Mouse (Mus musculus): ENCODE measurements around the gene Lsr.
"Not testable (repeated sequence)": the region's sequence is repeated elsewhere in the genome, so short reads cannot be mapped to it uniquely, and the experiment has no call there.

Lsr gene

DNA sequence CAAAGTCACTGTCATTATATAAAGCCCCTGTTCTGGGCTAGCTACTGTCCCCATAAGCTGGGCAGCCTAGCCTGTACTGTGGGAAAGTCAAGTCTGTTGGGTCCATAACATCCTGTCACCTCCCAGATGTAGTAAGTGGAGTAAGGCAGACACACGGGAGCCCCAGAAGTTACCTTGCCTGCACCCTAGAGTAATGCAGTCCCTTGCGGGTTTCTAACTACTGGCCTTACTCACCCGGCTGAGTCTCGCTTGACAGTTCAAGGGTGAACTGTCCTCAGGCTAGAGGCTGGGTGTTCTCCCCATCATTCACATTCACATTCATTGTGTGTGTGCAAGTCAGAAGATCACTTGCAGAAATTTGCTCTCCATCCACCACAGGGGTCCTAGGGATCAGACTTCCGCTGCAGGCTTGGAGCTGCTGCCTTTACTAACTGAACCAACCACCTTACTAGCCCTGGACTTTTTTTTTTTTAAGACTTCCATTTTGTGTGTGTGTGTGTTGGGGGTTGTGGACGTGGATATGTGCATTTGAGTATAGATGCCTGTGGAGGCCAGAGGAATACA is 13.4 kb downstream of the Lsr start:
- DNase-seq: no peak

DNA sequence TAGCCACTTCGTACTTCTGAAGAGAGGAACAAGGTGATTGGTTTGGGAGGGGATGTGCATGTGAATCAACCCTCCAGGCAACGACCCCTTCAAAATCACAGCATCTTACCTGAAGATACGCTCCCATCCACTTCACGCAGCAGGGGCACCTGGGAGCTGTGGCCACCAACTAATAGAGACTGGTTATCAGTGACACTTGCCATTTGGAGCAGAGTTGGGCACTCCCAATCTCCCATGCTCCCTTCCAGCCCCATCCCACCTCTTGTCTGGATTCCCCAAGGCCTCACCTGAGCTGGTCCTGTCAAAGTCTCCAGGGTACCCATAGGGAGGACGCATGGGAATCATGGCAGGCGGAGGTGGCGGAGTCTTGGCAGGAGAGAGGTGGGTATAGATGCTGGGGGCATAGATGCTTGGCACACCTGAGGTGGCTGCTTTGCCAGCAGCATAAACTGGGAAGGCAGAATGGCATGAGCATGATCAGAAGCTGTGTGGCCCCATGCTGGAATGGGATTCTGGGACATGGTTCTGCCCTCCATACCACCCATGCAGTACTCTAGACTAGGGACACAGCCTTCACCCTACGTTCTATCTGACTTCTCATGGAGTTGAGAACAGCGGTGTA is 14.3 kb downstream of the Lsr start:
- no peak for DNase-seq

DNA sequence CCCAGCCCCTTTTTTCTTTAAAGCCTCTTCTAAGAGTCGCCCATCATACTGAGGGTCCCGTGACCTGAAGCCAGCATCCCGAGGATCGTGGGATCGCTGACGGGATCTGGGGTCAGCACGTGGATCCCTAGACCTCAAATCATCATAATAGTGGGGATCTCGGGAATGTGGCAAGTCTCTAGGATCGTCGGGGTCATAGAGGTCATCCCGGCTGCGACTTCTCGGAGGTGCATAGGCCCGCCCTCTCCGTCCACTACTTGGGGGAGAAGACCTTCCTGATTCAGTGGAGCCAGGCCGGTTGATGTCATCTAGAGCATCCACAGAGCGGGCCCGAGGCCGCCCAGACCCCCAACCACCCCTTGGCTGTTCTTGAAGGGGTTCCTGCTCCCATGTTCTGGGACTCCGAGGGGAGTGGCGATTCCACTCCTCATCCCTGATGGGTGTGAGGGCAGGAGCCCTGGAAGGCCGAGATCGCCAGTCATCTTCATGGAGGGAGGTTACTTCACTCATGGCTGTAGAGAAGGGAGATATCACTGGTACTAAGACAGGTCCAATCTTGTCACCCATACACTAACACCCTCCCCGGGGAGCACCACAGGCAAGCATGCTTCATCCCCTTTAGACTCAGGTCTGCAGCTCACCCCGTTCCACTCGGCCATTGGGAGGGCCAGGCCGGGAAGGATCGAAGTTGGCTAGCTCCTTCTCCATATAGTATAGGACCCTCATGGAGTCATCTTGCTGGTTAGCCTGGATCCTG is 15.0 kb downstream of the Lsr start:
- DNase-seq: peak in 1 of 2 experiments; percentile 45

DNA sequence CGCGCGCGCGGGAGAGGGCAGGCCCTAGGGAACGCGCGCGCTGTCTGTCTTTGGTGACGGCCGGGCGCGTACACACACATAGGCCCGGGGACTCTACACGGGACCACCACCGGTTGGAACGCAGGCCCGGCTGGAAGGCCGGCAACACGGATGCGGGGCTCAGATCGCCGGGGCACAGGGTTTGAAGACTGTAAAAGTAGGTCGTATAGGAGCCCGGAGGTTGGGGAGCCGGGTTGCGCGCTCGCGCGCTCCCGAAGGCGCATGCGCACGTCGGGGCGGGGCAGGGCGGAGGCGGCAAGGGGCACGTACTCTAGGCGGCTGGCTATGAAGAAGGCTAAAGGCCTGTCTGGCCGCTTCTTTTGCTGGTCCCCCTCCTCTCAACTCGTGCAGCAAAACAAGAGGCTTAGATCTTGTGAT is 15.9 kb downstream of the Lsr start:
- peak; percentile 93 to 94 for DNase-seq

DNA sequence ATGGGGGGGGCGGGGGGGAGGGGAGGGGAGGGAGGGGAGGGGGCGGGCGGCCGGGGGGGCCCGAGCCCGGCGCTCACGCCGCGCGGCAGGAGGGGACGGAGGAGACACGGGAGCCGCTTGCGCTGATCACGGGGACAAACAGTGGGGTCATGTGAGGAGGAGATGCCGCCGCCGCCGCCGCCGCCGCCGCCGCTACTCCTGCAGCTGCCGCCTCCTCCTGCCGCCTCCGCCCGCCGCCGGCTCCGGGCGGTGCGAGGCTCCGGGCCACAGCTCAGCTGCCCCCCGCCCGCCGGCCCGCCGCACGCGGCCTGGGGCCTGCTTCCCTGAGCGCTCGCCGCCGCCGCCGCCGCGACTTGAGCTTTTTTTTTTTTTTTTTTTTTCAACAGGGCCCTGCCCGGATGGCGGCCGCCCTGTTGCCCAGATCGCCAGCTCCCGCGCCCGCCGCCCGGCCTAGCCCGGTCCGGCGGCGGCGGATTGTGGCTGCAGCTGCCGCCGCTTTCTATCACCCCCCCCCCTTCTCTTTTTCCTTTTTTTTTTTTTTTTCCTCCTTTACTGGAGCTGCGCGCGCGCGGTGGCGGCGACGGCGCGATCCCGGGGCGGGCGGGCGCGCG is 16.4 kb downstream of the Lsr start, which contains the start of gene Usf2:
Gene Usf2 (minus strand): TSS at position 48 of the 611 bp plus-strand sequence.
- DNase-seq: peak; percentile 76 to 82

DNA sequence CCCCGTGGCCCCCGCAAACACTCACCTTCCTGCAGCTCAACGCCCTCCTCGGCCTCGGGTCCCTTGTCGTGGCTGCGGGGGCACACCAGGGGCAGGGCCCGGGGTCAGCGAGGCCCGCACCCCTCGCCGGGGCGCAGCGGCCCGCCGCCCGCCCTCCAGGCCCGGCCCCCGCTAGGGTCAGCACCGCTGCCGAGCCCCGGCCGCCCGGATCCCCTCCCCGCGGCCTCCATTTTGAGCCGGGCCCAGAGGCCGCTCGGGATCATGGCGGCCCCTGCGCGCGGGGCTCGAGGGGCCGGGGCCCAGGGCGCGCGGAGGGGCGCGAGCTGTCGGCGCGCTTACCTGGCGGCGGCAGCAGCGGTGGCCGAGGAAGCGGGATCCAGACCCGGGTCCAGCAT is 16.9 kb downstream of the Lsr start:
- no peak for DNase-seq

DNA sequence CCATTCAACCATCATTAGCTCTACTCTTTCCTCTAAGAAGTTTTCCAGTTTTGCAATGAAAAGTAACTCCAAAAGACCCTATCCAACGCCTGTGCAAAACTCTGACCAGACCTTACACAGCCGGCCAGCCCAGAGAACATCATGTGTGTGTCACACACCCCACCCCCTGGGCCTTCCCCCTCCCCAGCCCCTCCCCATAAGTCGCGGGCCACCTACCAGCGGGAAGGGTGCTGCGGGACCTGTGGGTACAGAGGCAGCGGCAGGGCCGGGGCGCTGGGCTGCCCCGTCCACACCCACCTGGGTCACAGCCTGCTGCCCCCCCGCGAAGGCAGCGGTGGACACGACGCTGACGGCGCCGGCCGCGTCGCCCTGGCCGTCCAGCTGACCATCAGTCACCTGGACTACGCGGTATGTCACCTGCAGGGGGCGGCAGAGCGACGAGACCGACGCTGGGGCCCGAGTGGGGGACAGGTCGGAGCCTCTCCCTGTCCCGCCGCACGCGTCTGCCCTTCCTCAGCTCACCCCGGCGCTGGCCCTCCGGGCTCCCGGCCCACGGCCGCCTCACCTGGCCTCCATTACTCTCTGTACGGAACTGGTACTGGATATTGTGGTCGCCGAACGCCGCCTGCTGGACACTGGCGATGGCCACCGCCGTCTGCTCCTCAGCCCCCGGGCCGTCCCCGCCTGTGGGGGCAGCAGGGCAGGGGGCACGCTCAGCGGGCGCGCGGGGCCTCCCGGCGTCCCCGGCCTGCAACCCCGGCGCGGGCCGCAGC is 17.5 kb downstream of the Lsr start:
- peak; percentile 82 for DNase-seq

DNA sequence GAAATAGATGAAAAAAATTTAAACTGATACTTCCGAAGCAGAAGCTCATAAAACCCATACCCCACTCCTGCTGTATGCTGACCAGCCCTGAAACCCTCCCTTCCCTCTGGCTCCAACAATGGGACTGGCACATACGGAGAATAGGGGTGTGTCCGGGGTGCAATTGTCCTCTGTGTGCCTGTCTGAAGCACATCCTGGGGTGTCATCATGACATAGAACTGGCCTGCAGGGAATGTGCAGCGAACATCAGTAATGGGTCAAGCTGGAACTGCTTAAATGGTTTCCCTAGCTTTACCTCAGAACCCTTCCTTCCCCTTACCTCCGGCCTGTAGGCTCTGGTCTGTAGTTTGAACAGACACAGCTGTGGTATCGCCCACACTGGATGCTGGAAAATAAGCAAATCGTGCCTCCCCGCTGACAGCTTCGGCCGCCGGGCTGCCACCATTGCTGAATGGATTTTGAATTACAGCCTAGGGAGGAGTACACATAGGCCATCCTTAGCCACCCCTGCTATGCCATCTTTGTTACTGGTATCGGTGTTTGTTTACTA is 18.2 kb downstream of the Lsr start:
- no peak for DNase-seq

DNA sequence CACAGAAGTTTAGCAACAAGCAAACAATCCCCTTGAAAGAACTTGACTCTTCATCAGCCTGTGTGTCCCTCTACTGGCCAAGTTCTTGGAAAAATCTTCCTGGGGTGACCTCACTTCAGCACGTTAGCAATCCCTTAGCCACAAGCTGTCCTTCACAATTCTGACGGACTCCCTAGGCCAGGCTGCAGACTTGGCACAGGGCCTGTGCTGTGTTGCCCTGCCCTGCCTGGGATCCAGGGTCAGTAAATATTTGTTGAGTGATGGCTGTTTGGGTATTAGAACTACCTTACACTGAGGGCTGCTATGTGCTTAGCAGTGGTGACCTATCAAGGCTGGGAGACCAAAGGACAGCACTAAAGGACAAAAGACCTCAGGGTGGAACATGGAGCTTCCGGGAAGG is 19.2 kb downstream of the Lsr start:
- DNase-seq: no peak

DNA sequence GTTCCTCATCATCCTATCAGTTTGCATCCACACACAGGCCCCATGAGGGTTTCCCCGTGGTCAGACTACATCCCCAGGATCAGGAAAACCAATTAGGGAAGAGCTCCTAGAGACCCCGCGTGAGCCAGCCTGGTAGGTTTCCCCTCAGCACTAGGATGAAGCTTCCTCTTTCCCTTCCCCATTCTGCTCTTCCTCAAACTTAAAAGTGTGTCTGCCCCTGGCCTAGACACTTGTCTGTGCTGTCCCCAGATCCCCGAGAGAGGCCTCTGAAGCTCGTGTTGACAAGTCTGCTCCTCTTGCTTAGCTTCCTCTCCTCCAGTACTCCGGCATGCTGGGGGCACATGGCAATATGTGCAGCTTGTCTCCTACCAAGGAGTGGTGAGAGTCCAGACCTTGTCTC is 19.8 kb downstream of the Lsr start:
- DNase-seq: no peak

DNA sequence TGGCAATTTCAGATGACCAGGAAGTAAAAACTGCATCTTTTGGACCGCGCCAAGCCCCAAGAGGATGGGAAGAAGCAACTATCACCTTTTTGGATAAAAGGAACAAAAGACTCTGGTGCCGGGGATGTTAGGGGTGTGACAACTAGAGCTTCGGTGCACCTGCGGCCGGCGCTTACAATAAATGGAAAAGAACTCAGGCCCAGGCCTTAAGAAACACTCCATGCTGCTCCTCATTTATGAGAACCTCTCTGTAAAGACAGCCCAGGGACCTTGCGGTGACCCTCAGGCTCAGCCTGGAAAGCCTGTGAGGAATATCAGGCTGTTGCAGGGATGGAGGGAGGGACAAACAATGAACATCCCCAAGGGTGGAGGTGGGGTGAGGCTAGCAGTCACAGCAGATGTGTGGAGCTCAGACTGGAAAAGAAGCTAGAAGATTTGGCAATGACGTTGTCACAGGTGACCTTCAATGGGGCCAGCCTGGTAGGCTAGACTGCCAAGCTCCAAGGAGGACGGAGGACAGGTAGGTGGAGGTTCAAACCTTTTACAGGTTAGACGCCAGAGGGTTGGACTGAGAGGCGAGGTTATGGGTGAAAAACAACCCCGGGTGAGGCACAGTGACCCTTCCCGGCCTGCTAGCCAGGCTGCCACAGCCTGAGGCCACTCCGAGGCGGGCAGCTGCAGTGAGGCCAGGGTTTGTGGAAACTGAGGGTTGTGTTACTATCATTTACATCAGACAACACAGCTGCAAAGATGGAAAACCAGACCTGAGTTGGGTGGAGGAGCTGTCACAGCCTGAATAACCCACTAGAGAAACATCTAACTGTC is 20.6 kb downstream of the Lsr start:
- no peak for DNase-seq

DNA sequence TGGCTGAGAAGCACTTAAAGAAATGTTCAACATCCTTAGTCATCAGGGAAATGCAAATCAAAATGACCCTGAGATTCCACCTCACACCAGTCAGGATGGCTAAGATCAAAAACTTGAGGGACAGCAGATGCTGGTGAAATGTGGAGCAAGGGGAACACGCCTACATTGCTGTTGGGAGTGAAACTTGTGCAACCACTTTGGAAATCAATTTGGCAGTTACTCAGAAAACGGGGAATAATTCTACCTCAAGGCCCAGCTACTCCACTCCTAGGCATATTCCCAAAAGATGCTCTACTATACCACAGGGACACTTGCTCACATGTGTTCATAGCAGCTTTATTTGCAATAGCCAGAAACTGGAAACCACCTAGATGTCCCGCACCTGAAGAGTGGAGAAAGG is 23.4 kb downstream of the Lsr start:
- not testable (repeated sequence) for DNase-seq

DNA sequence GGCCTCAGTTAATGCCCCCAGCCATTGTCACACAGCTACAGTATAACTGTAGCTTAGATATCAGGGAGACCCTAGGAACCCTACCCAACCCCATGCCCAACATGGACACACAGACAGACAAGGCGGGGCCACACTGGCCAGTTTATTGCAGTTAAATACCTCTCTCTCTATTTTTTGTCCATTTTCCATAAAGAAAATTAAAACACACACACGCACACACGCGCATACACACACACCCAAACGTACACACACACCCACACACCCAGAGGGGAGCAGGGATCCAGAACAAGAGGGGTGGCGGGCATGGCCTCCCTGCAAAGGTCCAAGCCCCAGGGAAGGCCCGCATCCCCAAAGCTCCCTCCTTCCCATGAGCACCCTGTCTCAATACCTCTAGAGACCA is 27.4 kb downstream of the Lsr start:
- DNase-seq: no peak

DNA sequence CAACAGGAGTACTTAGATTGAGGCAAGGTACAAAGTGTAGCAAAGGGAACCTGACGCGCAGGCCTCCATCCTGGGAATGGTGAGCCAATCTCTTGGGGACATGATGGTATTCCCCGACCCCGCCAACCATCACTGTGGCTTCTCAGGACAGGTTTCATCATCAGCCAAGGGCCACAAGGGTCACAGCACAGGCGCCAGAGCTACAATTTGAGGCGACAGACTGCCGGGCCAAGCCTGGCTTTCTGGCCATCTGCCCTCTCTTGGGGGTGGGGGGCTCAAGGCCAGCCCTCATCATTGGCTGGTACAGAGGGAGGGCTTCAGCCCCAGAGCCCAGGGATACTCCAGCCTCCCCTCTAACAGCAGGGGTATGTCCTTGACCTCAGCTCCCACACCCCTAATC is 27.8 kb downstream of the Lsr start:
- not testable (repeated sequence) for DNase-seq

DNA sequence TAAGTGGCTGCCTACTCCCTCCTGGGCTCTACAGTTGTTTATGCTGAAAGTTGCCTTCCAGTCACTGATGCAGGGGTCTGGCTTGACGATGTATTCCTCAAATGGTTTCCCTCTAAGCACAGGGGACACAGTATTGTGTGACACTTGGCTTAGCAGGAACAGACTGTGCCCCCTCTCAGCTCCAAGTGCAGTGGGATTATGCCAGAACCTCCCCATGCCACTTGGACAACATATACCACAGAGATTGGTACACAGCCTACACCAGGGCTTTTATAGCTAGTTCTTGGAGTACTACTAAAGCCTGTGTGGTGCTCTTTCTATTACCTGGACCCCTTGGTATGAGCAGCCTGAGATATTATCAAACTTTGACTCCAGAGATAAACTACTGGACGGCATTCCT is 28.6 kb downstream of the Lsr start:
- DNase-seq: not testable (repeated sequence)

DNA sequence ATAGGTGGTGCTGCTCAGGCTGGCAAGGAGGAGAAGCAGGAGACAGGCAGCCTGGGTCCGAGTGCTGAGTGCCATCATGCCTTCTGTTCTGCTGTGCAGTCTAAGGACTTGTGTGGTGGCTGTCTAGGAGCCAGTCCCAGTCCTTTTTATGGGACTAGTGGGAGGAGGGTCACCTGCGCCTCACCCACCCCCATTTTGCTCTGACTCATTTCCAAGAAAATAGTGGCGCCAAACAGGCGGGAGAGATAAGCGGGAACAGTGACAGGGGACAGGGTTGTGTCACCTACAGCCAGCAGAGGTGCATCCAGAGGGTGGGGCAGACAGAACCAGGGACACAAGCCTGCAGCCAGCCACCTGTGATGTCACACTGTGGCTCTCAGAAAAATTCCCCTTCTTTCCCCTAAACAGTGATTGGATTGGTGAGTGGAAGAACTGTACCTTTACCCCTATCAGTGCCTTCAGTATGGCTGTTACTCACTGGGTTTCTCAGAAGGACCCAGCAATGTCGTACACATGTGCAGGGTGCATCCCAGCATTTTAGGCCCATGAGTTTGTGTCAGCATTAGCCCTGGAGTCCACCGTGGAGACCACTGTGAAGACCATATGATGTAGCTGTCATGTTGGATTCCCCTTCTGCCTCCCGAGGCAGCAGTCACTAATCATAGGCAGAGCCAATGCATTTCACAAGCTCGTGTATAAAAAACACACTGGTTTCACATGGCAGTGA is 29.2 kb downstream of the Lsr start, which contains the start of gene Hamp:
Gene Hamp (minus strand): TSS at position 124 of the 727 bp plus-strand sequence.
- no peak for DNase-seq

DNA sequence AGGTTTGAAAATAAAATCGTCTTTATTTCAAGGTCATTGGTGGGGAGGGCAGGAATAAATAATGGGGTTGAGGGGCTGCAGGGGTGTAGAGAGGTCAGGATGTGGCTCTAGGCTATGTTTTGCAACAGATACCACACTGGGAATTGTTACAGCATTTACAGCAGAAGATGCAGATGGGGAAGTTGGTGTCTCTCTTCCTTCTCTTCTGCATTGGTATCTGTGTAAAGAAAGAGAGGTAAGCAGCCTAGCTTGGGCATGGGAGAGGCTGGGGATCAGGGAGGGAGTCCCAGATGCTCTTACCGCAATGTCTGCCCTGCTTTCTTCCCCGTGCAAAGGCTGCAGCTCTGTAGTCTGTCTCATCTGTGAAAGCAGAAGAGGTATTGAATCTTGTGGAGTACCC is 30.9 kb downstream of the Lsr start:
- not testable (repeated sequence) for DNase-seq

DNA sequence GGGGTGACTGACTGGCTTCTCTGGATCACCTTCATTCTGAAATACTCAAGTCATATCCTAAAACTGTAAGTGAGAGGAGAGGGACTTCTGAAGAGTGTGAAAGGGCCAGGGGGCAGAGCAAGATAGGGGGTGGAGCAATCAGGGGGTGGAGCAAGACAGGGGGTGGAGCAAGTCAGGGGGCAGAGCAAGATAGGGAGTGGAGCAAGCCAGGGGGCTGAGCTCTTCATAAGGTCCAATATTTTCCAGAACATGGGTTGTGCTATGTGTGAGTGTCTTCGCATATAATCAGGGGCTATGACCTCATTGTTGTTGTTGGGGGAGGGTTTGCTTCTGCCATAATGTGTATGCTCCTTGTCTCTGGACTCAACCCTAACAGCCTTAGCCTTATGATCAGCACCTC is 33.2 kb downstream of the Lsr start:
- not testable (repeated sequence) for DNase-seq

DNA sequence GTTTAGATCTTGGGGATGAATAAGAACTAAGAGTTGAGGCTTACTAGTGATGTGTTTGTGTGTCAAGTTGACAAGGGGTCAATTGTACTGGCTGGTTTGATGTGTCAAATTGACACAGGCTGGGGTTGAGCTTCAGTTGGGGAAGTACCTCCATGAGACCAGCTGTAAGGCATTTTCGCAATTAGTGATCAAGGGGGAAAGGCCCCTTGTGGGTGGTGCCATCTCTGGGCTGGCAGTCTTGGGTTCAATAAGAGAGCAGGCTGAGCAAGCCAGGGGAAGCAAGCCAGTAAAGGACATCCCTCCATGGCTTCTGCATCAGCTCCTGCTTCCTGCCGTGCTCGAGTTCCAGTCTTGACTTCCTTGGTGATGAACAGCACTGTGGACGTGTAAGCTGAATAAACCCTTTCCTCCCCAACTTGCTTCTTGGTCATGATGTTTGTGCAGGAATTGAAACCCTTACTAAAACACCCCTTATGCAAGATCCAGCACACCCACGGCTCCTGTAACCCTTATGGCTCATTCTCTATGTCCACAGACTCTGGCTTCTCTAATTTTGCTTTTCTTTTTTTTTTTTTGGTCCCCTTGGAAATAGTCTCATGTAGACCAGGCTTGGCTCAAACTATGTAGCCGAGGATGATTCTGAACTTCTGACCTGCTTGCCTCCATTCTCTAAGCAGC is 37.7 kb downstream of the Lsr start:
- DNase-seq: not testable (repeated sequence)

DNA sequence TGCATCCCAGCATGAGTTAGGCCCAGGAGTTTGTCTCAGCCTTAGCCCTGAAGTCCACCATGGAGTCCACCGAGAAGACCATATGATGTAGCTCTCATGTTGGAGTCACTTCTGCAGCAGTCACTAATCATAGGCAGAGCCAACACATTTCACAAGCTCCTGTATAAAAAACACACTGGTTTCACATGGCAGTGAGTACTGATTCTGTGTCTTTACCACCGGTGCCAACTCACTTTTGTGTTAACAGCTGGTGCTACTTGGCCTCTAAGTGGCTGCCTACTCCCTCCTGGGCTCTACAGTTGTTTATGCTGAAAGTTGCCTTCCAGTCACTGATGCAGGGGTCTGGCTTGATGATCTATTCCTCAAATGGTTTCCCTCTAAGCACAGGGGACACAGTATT is 48.7 kb downstream of the Lsr start, which contains the start of gene Hamp2:
Gene Hamp2 (minus strand): TSS at position 101 of the 400 bp plus-strand sequence.
- not testable (repeated sequence) for DNase-seq

Data from thymus, postnatal 36 days (tissue).